Mouse (Mus musculus) stomach, adult 2 months (tissue): ENCODE measurements around the gene Mov10l1. TPM values are rescaled to one million over a fixed set of nuclear protein-coding genes. Genes with fewer than 3 reads are reported as not detected.

ENCODE experiments used
- polyA plus RNA-seq: library from polyadenylated mRNA; depleted of rRNA; stranded (reverse); fragments of >200 nt; gene quantifications from 2 replicates; pipeline ENCODE4 v1.2.3, GENCODE M21; 2012; rRNA removed

Gene Mov10l1
- polyA plus RNA-seq = not detected in 2 replicates

DNA sequence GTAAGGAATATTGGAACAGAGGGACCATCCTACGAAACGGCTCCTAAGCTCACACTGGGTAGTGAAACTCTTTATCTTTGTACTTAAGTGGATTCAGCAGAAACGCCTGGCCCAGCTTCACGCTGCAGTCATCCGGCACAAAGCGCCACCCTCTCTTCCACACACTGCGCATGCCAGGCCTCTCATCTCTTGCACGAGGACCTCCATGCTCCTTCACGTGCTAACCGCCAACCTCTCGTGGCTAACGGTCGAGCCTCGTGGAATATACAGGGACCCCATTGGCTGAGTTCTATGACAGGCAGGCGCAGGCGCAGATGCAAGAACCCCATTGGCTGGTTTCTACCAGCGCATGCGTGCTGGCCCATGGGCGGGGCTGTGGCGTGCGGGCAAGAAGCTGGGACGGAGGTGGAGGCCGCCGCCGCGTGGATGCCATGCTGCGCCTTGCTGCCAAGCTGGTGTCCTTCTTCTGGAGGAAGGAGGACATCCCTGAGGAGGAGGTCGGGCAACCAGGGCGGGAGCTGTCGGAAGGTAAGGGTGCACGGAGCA lies at the start of gene Mov10l1:
Gene Mov10l1, plus strand, starts transcription at position 376 of the 546 bp plus-strand sequence.

DNA sequence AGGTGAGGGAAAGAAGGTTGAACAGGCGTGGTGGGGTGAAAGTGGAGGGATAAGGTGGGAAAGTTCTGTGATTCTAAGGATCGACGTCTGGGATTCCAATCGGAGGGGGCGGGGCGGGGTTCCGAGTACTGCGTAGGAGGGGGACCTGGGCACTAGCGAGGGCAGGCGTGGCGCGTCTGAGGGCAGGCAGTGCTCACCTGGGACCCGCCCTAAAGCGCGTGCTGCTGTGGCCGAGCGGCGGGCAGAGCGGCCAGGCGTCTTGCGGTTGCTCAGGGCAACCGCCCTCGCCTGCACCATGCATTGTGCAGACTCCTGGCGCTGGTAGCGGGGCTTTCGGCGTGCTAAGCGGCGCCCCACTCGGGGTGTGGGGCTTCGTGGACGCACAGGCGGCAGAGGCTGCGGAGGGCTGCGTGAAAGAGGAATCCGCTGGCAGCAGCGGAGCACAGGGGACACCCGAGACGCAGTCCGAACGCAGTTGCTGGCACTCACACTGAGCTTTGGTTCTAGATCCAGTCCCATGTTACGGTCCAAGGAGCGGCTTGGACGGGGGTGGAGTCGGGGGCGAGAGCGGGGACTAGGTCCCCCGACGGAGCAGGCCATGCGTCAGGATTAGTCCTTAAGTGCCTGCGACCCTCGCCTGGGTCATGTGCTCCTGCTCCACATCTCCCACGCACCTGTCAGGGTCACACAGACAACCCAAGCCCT lies 28.2 kb upstream of the Mov10l1 start, which contains the start of gene Ttll8:
Gene Ttll8, minus strand, starts transcription at position 51 of the 705 bp plus-strand sequence.

DNA sequence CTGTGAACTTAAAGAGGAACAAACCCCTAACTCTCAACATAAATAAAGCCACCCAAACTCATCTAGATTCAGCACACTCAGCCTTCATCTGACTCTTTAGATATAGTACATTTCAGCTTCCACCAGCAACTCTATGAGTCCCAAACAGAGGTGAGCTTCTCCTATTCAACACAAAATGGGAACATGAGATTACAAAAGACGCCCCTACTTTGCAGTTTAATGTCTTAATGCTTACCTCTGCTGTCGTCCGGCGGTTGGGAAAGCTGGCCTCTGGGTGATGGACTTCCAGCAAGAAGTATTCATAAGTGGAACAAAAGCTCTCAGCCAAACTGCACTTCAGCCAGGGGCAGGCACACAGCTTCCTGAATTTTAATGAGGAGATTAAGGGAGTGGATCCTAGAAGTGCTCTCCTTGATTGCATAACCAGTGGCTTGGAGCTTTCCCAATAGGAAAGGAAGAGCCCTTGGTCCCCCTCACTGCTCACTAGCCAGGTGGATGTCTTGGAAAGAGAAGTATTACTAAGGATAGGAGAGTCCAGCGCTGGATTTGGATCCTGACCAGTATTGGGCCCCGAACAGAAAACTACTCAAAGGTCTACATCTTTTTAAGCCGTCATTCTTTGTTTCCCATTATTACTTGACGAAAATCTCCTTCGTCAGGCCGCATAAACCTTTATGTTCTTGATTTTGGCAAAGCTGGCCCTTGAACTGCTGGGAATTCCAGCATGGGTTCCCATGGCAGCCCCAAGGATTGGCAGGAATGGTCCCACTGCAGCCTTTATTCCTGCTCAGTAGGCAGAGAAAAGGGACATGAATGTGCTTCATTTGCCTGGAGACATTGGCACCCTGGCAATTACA lies 4.2 kb upstream of the Mov10l1 start, which contains the start of gene Mlc1:
Gene Mlc1, minus strand, starts transcription at position 727 of the 857 bp plus-strand sequence.

DNA sequence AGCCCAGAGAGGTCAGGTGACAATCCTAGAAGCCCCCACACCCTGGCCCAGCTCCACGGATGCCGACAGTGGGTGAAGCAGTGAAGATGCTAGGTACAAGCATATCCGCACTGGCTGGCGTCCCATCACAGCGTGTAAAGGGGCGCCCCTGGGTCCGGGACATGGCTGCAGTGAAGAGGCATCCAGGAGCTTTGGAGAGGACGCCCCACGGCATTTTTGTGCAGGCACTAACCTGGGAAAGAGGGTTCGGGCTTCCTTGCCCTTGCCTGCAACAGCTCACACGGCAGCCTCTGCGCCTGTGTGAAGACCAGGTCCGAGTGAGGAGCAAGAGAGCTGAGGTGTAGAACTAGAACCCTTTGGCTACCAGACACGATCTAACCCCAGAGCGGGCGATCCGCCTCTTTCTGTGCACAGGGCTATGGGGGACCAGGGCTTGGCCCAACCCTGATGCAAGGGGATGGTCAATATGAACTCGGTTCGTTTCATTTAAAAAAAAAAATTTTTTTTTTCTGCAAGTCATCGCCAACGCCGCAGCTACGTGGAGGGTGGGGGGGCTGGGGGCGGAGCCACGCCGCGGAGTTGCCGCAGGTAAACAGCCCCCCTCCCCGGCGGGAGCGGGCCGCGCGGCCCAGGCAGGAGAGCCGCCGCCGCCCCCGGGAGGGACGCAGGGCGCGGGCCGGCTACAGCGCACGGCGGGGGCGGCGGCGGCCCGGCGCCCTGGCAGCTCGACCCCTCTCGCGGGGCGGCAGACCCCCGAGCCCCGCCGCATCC lies 76.6 kb downstream of the Mov10l1 start, which contains the start of gene Panx2:
Gene Panx2, plus strand, starts transcription at position 574 of the 771 bp plus-strand sequence.

DNA sequence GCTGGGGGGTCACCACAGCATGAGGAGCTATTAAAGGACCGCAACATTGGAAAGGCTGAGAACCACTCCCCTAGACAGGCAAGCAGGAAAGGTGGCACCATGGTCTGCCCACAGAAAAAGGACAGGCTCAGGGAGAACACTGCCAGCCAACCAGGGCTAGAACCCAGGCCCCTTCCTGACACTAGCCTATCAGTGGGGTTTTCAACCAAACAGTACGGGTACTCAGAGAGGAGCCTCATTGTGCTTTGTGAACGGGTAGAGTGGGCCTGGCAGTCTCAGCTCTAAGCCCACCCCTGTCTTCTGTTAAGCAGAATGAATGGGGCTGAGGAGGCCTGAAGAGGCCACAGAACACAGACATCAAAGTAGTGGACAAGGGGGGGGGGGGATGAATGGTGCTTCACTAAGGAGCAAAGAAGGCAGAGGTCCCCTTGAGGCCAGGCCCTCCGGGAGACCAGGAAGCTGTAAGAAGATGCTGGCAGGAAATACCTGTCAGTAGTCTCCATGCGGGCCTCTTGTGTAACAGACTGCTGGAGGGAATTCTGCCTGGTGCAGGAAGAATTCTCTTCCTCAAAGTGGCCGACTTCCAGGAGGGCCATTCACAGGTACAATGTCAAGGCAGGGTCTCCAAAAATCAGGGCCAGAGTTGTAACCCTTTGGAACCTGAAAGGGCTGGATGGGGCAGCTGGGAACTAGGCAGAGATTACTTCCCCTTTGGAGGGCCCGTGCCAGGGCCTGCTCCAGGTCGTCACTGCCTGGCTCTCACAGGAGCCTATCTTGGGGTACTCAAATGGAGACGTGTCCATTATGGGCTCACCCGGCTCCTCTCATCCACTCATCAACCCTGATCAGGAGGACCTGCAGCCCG lies 92.1 kb downstream of the Mov10l1 start, which contains the start of gene Trabd:
Gene Trabd, plus strand, starts transcription at position 512 of the 865 bp plus-strand sequence.

DNA sequence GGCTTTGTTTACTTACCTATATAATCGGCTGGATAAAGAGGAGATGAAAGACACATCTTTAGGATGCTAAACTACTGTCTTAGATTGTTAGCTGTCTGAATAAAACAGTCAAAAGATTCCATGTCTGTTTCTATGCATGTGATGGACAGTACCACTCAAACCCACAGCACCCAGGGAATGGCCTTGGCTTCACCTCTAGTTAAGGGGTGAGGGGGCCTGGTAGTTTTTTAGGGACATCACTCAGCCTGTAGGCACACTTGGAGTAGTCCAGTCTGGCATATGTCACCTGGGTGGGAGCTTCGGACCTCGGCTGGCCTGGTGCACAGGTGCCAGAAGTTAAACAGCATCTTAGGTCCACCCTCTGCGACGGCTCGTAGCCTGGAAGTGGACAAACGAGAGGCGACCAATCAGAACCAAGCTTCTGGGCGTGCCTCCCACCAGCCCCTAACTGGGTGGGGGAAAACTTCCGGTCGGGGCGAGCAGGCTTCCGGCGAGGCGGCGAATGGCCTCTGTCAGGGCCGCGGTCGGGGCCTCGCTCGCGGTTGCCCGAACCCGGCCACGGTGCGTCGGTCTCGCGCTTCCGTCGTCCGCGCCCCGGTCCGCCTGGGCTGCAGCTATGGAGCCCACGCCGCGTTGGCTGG lies 106.0 kb downstream of the Mov10l1 start, which contains the start of gene Selenoo:
Gene Selenoo, plus strand, starts transcription at position 478 of the 641 bp plus-strand sequence.

Other genes with a start within 250 kb of the Mov10l1 start
- 3.2 and 3.6 TPM in 2 replicates for gene Brd1, start 248.7 kb upstream of the Mov10l1 start, polyA plus RNA-seq
- 1.1 and 1.5 TPM in 2 replicates for gene Zbed4, start 231.2 kb upstream of the Mov10l1 start, polyA plus RNA-seq
- 10.3 and 11.3 TPM in 2 replicates for gene Alg12, start 163.6 kb upstream of the Mov10l1 start, polyA plus RNA-seq
- 15.7 and 30.6 TPM in 2 replicates for gene Creld2, start 163.3 kb upstream of the Mov10l1 start, polyA plus RNA-seq
- gene Pim3, start 120.7 kb upstream of the Mov10l1 start, polyA plus RNA-seq = 35.9 and 61.8 TPM in 2 replicates
- gene Ttll8, start 28.5 kb upstream of the Mov10l1 start, polyA plus RNA-seq = not detected in 2 replicates
- not detected in 2 replicates for gene Mlc1, start 3.9 kb upstream of the Mov10l1 start, polyA plus RNA-seq
- gene Panx2, start 76.8 kb downstream of the Mov10l1 start, polyA plus RNA-seq = 0.29 and 0.32 TPM in 2 replicates
- 54.9 and 56.4 TPM in 2 replicates for gene Trabd, start 92.2 kb downstream of the Mov10l1 start, polyA plus RNA-seq
- 26.6 and 45.1 TPM in 2 replicates for gene Selenoo, start 106.2 kb downstream of the Mov10l1 start, polyA plus RNA-seq
- 16.8 and 19.0 TPM in 2 replicates for gene Tubgcp6, start 140.2 kb downstream of the Mov10l1 start, polyA plus RNA-seq
- gene Hdac10, start 145.8 kb downstream of the Mov10l1 start, polyA plus RNA-seq = 16.4 and 17.9 TPM in 2 replicates
- 3.9 and 4.2 TPM in 2 replicates for gene Mapk12, start 157.8 kb downstream of the Mov10l1 start, polyA plus RNA-seq
- gene Mapk11, start 166.7 kb downstream of the Mov10l1 start, polyA plus RNA-seq = 2.4 and 2.9 TPM in 2 replicates
- 272 and 308 TPM in 2 replicates for gene Plxnb2, start 197.9 kb downstream of the Mov10l1 start, polyA plus RNA-seq
- gene Dennd6b, start 213.6 kb downstream of the Mov10l1 start, polyA plus RNA-seq = 9.6 and 9.7 TPM in 2 replicates
- 113 and 257 TPM in 2 replicates for gene Ppp6r2, start 228.6 kb downstream of the Mov10l1 start, polyA plus RNA-seq